1 mouse cellular context compared by ENCODE assay signal in genomic region chr13:118386511-118387447, GRCm38 (mm10).
TF ChIP-seq lines count a peak whose summit lies in the region.

Gene B430218F22Rik, plus strand, starts transcription at chr13:118386630.
Gene Mrps30, minus strand, starts transcription at chr13:118387252.

TF ChIP-seq in CH12.LX, 34 proteins besides CTCF, POLR2A, EP300 and RAD21 (continued from another document):
- TF ChIP-seq MEF2A (IDR thresholded peaks at IDR 0.05; ENCODE audit: borderline replicate concordance, low read depth, low read length) (no peak), PAX5 (IDR thresholded peaks at IDR 0.05; ENCODE audit: low read length) (no peak), KAT2A (IDR thresholded peaks at IDR 0.05; ENCODE audit: insufficient replicate concordance, low read length) (peak; percentile 83; the same call in 1 of the 2 replicates), CHD1 (IDR thresholded peaks at IDR 0.05; ENCODE audit: low read depth, low read length) (no peak), NRF1 (IDR thresholded peaks at IDR 0.05; ENCODE audit: low read depth, low read length) (peak; percentile 58), CHD2 (IDR thresholded peaks at IDR 0.05; ENCODE audit: low read length) (peak; percentile 89), TCF12 (IDR thresholded peaks at IDR 0.05; ENCODE audit: low read depth, low read length) (peak; percentile 61; the same call in 1 of the 2 replicates), POLR2AphosphoS2 (IDR thresholded peaks at IDR 0.05; ENCODE audit: low read depth, low read length) (no peak), MAX (IDR thresholded peaks at IDR 0.05; ENCODE audit: low read length) (no peak)
